Mouse (Mus musculus): ENCODE measurements around the gene Srarp. TPM values are rescaled to one million over a fixed set of nuclear protein-coding genes. Genes with fewer than 3 reads are reported as not detected.
A peak's percentile ranks its signal among the peaks of the same experiment; 100 is the strongest.

The Srarp gene
- polyA plus RNA-seq, 1 experiment from 2014 or later: not detected

- Histone ChIP-seq H3K4me1 (replicated peaks) (no peaks in the 10 kb centered on the region), H3K9ac (no peak overlapping the region), H3K27ac (ENCODE audit: poor library complexity, severe bottlenecking) (no peak overlapping the region), H3K27me3 (replicated peaks) (no peaks in the 10 kb centered on the region), H3K4me2 (no peak overlapping the region), H3K36me3 (peaks cover 98% of the 10 kb centered on the region), H3K4me3 (no peak overlapping the region), H3K9me3 (replicated peaks) (0 out of 2 replicates have a peak, but pooled peaks cover 6% of the 10 kb centered on the region)
- 80% methylated on average over 6 of the region's 6 CpGs for WGBS
- ATAC-seq (ENCODE audit: insufficient number of reproducible peaks, low FRiP score): no peak
Observed at GRCm38 (mm10) chr4:141467581-141467927, 31.6 kb upstream of the Srarp start.

DNA sequence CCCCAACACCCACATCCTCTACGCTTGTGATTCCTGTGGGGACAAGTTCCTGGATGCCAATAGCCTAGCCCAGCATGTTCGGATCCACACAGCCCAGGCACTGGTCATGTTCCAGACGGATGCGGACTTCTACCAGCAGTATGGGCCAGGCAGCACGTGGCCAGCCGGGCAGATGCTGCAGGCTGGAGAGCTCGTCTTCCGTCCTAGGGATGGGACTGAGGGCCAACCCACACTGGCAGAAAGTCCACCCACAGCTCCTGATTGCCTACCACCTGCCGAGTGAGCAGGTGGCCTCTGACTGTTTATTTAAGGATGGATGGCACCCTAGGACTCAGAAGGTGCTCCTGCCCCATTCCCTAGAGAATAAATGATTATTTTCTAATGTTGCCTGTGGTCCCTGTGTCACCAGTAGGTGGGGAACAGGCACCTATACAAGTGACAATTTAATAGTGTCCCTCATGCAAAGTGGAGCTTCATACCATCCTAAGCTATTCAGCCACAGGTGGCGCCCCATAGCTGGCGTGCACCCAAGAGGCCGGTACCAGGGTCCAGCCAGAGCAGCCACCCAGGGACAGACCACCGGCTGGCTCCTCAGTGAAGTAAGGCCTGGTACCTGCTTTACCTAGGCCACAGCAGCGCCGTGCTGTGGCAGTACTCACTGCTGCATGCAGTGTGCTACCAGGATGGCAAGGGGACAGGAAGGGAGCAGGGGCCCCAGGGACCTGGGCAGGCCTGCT lies 31.1 kb upstream of the Srarp start:
- H3K4me3 ChIP-seq: no peak overlapping the region
- H3K27me3 ChIP-seq (replicated peaks): no peaks in the 10 kb centered on the region
- H3K4me1 ChIP-seq (replicated peaks): no peaks in the 10 kb centered on the region
- no peak overlapping the region for H3K4me2 ChIP-seq
- H3K9me3 ChIP-seq (replicated peaks): 0 out of 2 replicates have a peak, but pooled peaks cover 6% of the 10 kb centered on the region
- H3K27ac ChIP-seq (ENCODE audit: poor library complexity, severe bottlenecking): no peak overlapping the region
- no peak overlapping the region for H3K9ac ChIP-seq
- peaks cover 97% of the 10 kb centered on the region for H3K36me3 ChIP-seq
- ATAC-seq (ENCODE audit: insufficient number of reproducible peaks, low FRiP score): no peak
- 84% methylated on average over 15 of the region's 15 CpGs for WGBS

GRCm38 (mm10) chr4:141466289-141466795 lies 30.4 kb upstream of the Srarp start:
- no peak for ATAC-seq (ENCODE audit: insufficient number of reproducible peaks, low FRiP score)
- H3K27me3 ChIP-seq (replicated peaks): no peaks in the 10 kb centered on the region
- 91% methylated on average over 16 of the region's 16 CpGs for WGBS
- H3K4me2 ChIP-seq: no peak overlapping the region
- H3K36me3 ChIP-seq: peaks cover 95% of the 10 kb centered on the region
- 0 out of 2 replicates have a peak, but pooled peaks cover 3% of the 10 kb centered on the region for H3K9me3 ChIP-seq (replicated peaks)
- no peaks in the 10 kb centered on the region for H3K4me1 ChIP-seq (replicated peaks)
- H3K27ac ChIP-seq (ENCODE audit: poor library complexity, severe bottlenecking): no peak overlapping the region
- no peak overlapping the region for H3K9ac ChIP-seq
- no peak overlapping the region for H3K4me3 ChIP-seq

GRCm38 (mm10) chr4:141465512-141466288 lies 29.8 kb upstream of the Srarp start:
- H3K27me3 ChIP-seq (replicated peaks): no peaks in the 10 kb centered on the region
- WGBS: 93% methylated on average over 34 of the region's 34 CpGs
- no peak for ATAC-seq (ENCODE audit: insufficient number of reproducible peaks, low FRiP score)
- no peaks in the 10 kb centered on the region for H3K4me1 ChIP-seq (replicated peaks)
- H3K4me2 ChIP-seq: no peak overlapping the region
- H3K9ac ChIP-seq: no peak overlapping the region
- H3K4me3 ChIP-seq: no peak overlapping the region
- H3K36me3 ChIP-seq: peaks cover 89% of the 10 kb centered on the region
- H3K27ac ChIP-seq (ENCODE audit: poor library complexity, severe bottlenecking): no peak overlapping the region
- no peaks in the 10 kb centered on the region for H3K9me3 ChIP-seq (replicated peaks)

GRCm38 (mm10) chr4:141464722-141465121 lies 28.8 kb upstream of the Srarp start:
- Histone ChIP-seq H3K27me3 (replicated peaks) (no peaks in the 10 kb centered on the region), H3K36me3 (peaks cover 85% of the 10 kb centered on the region), H3K27ac (ENCODE audit: poor library complexity, severe bottlenecking) (no peak overlapping the region), H3K4me1 (replicated peaks) (no peaks in the 10 kb centered on the region; the same call in 1 of the 2 replicates), H3K9ac (no peak overlapping the region), H3K9me3 (replicated peaks) (no peaks in the 10 kb centered on the region), H3K4me3 (no peak overlapping the region), H3K4me2 (no peak overlapping the region)
- 72% methylated on average over 16 of the region's 16 CpGs for WGBS
- no peak for ATAC-seq (ENCODE audit: insufficient number of reproducible peaks, low FRiP score)

GRCm38 (mm10) chr4:141463472-141463871 lies 27.6 kb upstream of the Srarp start:
- no peak overlapping the region for H3K27ac ChIP-seq (ENCODE audit: poor library complexity, severe bottlenecking)
- WGBS: 61% methylated on average over 14 of the region's 14 CpGs

DNA sequence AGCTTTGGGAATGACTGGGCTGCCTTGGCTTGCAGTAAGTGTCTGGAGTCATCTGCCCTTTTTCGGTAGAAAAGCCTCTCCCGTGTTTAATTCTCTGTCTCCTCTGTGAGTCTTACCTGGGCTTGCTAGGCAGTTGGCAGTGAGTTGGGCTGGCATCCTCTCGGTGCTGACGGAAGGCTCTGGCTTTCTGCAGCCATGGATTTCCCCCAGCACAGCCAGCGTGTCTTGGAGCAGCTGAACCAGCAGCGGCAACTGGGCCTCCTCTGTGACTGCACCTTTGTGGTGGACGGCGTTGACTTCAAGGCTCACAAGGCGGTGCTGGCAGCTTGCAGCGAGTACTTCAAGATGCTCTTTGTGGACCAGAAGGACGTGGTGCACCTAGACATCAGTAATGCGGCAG lies 25.7 kb upstream of the Srarp start:
- Histone ChIP-seq H3K4me1 (replicated peaks) (peaks cover 17% of the 10 kb centered on the region), H3K4me3 (no peak overlapping the region), H3K4me2 (no peak overlapping the region), H3K27me3 (replicated peaks) (no peaks in the 10 kb centered on the region), H3K27ac (ENCODE audit: poor library complexity, severe bottlenecking) (no peak overlapping the region), H3K9ac (no peak overlapping the region), H3K36me3 (peaks cover 59% of the 10 kb centered on the region), H3K9me3 (replicated peaks) (no peaks in the 10 kb centered on the region)
- no peak for ATAC-seq (ENCODE audit: insufficient number of reproducible peaks, low FRiP score)
- 90% methylated on average over 12 of the region's 12 CpGs for WGBS

More at GRCm38 (mm10) chr4:141463472-141463871, 27.6 kb upstream of the Srarp start:
- no peak for ATAC-seq (ENCODE audit: insufficient number of reproducible peaks, low FRiP score)
- Histone ChIP-seq H3K9ac (no peak overlapping the region), H3K4me3 (no peak overlapping the region), H3K27me3 (replicated peaks) (no peaks in the 10 kb centered on the region), H3K9me3 (replicated peaks) (no peaks in the 10 kb centered on the region), H3K36me3 (peaks cover 77% of the 10 kb centered on the region), H3K4me1 (replicated peaks) (peaks cover 7% of the 10 kb centered on the region), H3K4me2 (no peak overlapping the region)

- no peak overlapping the region; the same call in 1 of the 2 replicates for H3K9ac ChIP-seq
- H3K4me2 ChIP-seq: no peak overlapping the region
- H3K27ac ChIP-seq (ENCODE audit: poor library complexity, severe bottlenecking): no peak overlapping the region
- H3K9me3 ChIP-seq (replicated peaks): no peaks in the 10 kb centered on the region
- H3K4me3 ChIP-seq: no peak overlapping the region
- H3K36me3 ChIP-seq: peaks cover 55% of the 10 kb centered on the region
- H3K4me1 ChIP-seq (replicated peaks): peaks cover 17% of the 10 kb centered on the region
- 74% methylated on average over 12 of the region's 12 CpGs for WGBS
- no peaks in the 10 kb centered on the region for H3K27me3 ChIP-seq (replicated peaks)
- no peak for ATAC-seq (ENCODE audit: insufficient number of reproducible peaks, low FRiP score)
Observed at GRCm38 (mm10) chr4:141461088-141461487, 25.2 kb upstream of the Srarp start.

DNA sequence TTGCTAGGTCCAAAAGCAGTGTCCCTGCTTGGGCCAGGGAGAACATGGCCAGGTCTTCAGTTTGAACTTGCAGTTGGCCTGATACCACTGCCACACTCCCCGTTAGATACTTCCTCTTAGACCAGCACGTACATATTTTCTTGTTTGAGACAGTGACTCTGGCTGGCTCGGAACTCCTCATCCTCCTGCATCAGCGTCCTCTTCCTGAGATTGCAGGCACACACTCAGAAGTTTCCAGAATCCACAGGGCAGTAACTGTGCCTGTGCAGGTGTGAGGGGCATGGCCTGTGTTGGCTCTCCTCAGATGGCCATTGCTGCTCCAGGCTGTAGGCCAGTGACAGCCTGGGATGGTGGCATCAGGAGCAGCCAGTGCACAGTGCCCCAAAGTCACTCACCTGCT lies 24.6 kb upstream of the Srarp start:
- H3K27ac ChIP-seq (ENCODE audit: poor library complexity, severe bottlenecking): no peak overlapping the region
- no peaks in the 10 kb centered on the region for H3K27me3 ChIP-seq (replicated peaks)
- no peak overlapping the region for H3K4me2 ChIP-seq
- peaks cover 49% of the 10 kb centered on the region for H3K36me3 ChIP-seq
- WGBS: 86% methylated on average over 4 of the region's 4 CpGs
- H3K4me3 ChIP-seq: no peak overlapping the region
- H3K4me1 ChIP-seq (replicated peaks): peaks cover 17% of the 10 kb centered on the region
- H3K9ac ChIP-seq: no peak overlapping the region
- no peaks in the 10 kb centered on the region for H3K9me3 ChIP-seq (replicated peaks)
- ATAC-seq (ENCODE audit: insufficient number of reproducible peaks, low FRiP score): no peak

DNA sequence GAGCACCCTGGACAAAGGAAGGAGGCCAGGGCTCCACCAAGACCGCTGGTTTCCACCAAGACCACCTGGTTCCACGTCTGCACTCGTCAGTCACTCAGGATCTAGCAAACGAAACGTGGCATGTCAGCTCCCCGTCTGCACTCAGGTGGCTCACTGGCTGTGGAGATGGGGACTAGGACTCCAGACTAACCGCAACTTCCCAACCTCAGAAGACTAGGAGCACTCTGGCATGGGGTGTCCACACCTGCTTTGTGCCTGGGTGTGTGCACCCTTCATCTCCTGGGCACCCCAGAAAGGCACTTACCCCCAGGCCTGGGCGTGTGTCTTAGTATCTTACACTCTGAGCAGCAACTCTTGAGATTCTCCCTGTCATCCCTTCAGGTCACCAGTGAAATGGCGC lies 23.9 kb upstream of the Srarp start:
- no peak overlapping the region for H3K9ac ChIP-seq
- H3K9me3 ChIP-seq (replicated peaks): no peaks in the 10 kb centered on the region
- no peak overlapping the region for H3K4me3 ChIP-seq
- H3K4me2 ChIP-seq: no peak overlapping the region
- no peak overlapping the region for H3K27ac ChIP-seq (ENCODE audit: poor library complexity, severe bottlenecking)
- peaks cover 41% of the 10 kb centered on the region for H3K36me3 ChIP-seq
- peaks cover 17% of the 10 kb centered on the region for H3K4me1 ChIP-seq (replicated peaks)
- ATAC-seq (ENCODE audit: insufficient number of reproducible peaks, low FRiP score): no peak
- WGBS: 85% methylated on average over 9 of the region's 9 CpGs
- H3K27me3 ChIP-seq (replicated peaks): no peaks in the 10 kb centered on the region

GRCm38 (mm10) chr4:141458888-141459287 lies 23.0 kb upstream of the Srarp start:
- Histone ChIP-seq H3K4me1 (replicated peaks) (peaks cover 17% of the 10 kb centered on the region), H3K27me3 (replicated peaks) (no peaks in the 10 kb centered on the region), H3K27ac (ENCODE audit: poor library complexity, severe bottlenecking) (peak overlapping the region; percentile 14; the same call in 1 of the 2 replicates), H3K4me2 (no peak overlapping the region), H3K4me3 (no peak overlapping the region), H3K9ac (no peak overlapping the region), H3K9me3 (replicated peaks) (no peaks in the 10 kb centered on the region), H3K36me3 (peaks cover 33% of the 10 kb centered on the region)
- WGBS: 68% methylated on average over 3 of the region's 3 CpGs
- no peak for ATAC-seq (ENCODE audit: insufficient number of reproducible peaks, low FRiP score)
